Mouse (Mus musculus): ENCODE measurements around the gene Rbbp9. TPM values are rescaled to one million over a fixed set of nuclear protein-coding genes. Genes with fewer than 3 reads are reported as not detected.

The Rbbp9 gene
- 41.8 and 43.0 TPM in 2 replicates for polyA plus RNA-seq (2015; fragmentation: Nextera tagmentation; extraction: Ambion mirVana)

DNA sequence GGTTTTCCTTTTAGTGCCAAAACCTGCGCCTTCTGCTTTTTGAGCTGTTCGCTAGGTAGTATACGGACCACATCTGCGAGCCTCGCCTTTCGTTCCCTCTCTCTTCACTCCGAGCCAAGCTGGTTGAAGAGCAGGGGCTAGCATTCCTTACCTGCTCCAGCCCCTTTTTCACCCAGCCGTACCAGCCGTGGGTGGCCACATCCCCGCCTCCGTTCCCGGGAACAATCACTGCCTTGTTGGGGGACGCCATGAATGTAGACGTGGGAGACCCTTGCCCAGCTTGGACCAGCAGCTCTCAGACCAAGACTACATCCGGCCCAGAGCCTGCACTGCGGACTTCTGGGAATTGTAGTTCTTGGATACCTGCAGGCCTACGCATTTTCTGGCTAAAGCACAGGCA is at the start of gene Rbbp9:
Gene Rbbp9 (minus strand): TSS at position 341 of the 400 bp plus-strand sequence.

DNA sequence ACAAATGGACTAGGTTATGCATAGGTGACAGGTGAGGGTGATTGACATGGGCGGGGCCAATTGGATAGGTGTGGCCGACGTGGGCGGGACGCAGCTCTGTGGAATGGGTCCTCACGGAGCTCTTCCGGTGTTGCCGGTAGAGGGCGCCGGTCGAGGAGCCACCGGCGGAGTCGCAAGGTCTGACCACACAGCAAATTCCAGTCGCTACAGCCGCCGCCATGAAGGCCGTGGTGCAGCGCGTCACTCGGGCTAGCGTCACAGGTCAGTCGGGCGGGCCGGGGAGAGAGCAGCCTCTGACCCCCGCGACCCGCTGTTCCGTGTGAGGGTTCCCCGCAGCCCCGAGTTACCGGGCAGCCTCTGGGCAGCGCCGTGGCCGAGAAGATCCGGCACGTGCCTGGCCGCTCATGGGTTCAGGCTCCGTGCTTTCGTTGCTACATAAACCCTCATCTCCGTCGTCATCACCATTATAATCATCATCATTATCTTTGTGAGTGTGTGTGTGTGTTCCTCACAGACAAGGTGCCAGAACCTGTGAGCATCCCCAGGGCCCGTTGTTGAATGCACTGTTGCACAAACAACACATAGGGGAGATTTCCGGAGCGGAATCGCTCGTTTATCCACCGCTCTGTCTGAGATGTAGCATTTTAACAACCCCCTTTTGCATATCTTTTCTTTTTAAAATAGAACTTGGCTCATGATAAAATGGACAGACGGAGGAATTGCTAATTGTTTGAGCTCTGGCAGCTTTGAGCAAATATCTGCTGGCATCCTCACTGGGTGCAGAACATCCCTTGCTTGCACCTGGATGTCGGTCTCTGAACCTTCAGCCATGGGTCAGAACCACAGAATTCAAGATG is 49.4 kb upstream of the Rbbp9 start, which contains the start of gene Dtd1:
Gene Dtd1 (plus strand): TSS at position 67 of the 857 bp plus-strand sequence.

DNA sequence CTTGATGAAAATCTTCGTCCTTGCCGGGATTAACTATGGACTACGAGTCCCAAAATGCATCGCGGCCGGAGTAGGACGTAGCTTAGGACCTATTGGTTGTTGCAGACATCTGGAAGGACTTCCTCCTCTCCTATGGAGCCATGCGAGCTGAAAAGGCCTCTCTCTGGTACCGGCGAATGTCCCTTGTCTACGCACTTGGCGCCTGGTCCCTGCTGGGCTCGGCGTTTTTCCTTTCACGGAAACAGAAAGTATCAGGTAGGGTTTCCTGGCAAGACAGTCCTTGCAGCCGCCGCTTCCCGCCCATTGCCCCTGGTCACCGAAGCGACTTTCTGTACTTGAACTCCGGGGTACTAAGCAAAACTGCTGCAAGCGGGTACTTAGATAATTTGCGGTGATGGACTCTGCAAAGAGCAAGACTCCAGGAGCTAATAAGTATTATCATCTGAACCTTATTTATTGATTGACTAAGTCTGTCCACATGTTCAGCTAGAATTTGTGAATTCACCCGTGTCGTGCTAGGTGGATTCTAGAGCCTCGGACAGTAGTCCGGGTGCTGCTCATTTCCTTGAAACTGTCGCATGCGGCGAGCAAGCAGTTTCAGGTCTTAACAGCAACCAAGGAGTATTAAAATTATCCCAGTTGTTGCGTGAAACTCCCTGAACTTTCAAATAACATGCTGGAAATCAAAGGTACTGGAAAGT is 43.4 kb upstream of the Rbbp9 start, which contains the start of gene Smim26:
Gene Smim26 (plus strand): TSS at position 104 of the 701 bp plus-strand sequence.

DNA sequence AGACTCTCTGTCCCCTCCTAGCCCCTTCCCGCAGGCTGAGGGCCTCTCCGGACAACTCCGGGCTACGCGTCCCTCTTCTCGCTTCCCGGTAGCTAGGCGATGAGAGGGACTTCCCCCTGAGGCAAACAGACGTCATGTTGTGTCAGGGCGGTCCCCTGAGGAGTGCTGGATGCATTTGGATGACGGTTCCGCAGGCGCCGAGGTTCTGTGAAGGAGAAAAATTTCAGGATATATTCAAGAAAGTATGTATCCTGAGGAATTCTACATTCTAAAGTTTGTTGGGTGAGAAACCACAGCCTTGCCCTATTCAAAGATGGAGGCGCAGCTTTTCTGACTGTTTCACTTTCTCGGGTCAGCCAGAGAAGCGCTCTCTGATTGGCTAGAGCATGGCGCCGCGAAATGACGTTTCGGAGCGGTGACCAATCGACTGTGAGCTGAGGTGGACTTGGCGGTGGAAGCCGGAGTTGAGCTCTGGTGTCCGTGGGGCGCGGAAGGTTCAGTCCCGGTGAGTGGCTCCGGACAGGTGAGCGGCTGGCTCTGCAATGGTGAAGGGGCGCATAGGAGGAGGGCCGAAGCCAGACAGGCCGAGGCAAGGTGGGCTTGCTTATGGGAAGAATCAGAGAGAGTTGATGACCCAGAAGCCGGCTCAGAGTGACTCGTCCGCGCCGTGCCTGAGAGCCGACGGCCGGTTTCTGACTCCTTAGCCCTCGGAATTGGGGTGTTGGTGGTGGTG is 5.3 kb upstream of the Rbbp9 start, which contains the start of gene Sec23b:
Gene Sec23b (plus strand): TSS at position 410 of the 733 bp plus-strand sequence.

DNA sequence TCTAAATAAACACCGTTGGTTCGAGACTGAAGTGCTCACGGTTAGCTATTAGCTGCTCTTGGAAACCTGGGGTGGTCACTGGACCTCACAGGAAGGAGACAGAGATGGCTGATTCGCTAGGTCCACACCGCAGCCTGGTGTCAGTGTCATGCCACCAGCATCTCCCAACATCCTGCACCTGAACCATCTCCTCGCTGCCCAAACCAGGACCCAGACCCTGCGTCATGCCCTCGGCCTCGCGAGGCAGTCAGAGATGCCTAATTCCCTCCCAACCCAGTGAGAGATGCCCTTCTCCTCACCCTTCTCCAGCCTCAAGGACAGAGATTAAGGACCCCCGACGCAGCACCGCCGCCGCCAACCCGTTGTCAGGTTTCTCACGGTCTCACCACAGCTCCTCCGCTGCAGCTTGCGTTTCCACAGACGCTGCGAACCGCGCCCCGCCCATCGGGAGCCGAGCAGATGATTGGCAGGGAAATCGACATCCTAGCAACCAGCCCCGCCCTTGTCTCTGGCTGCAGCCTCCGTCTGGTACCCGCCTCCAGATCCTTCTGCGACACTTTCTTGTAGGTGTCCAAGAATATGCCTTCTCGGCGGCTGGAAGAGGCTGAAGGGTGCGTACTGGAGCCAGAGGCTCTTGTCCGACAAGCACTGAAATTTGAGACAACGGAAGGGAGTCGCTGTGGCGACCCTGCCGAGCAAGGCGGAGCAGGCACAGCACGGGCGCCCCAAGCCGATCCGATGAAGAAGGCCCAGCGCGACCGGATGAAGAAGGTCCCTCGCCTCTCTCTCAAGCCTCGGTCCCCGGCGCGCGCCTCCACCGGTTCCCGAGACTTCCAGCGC is 23.5 kb downstream of the Rbbp9 start, which contains the start of the genes Dzank1 and Polr3f:
Gene Dzank1 (minus strand): TSS at position 434 of the 840 bp plus-strand sequence.
Gene Polr3f (plus strand): TSS at position 738 of the 840 bp plus-strand sequence.

Other genes starting within 250 kb of the Rbbp9 start
- 0.19 TPM in 1 of 2 replicates, not detected in the other for gene Ovol2, start 218.7 kb downstream of the Rbbp9 start, polyA plus RNA-seq (2015; fragmentation: Nextera tagmentation; extraction: Ambion mirVana)
- gene Kat14, start 181.9 kb downstream of the Rbbp9 start, polyA plus RNA-seq (2015; fragmentation: Nextera tagmentation; extraction: Ambion mirVana) = 17.2 and 18.5 TPM in 2 replicates
- 0.98 and 2.3 TPM in 2 replicates for gene Pet117, start 181.9 kb downstream of the Rbbp9 start, polyA plus RNA-seq (2015; fragmentation: Nextera tagmentation; extraction: Ambion mirVana)
- 24.1 and 28.5 TPM in 2 replicates for gene Dzank1, start 23.5 kb downstream of the Rbbp9 start, polyA plus RNA-seq (2015; fragmentation: Nextera tagmentation; extraction: Ambion mirVana)
- 18.0 and 18.7 TPM in 2 replicates for gene Polr3f, start 23.2 kb downstream of the Rbbp9 start, polyA plus RNA-seq (2015; fragmentation: Nextera tagmentation; extraction: Ambion mirVana)
- 51.4 and 58.7 TPM in 2 replicates for gene Sec23b, start 5.4 kb upstream of the Rbbp9 start, polyA plus RNA-seq (2015; fragmentation: Nextera tagmentation; extraction: Ambion mirVana)
- 97.8 and 114 TPM in 2 replicates for gene Smim26, start 43.2 kb upstream of the Rbbp9 start, polyA plus RNA-seq (2015; fragmentation: Nextera tagmentation; extraction: Ambion mirVana)
- gene Dtd1, start 49.0 kb upstream of the Rbbp9 start, polyA plus RNA-seq (2015; fragmentation: Nextera tagmentation; extraction: Ambion mirVana) = 178 and 183 TPM in 2 replicates